Mouse (Mus musculus) ES-E14 (cell line): ENCODE measurements around the gene Acoxl. TPM values are rescaled to one million over a fixed set of nuclear protein-coding genes. Genes with fewer than 3 reads are reported as not detected.

ENCODE experiments used
- DNase-seq: peaks from one replicate; pipeline ENCODE4 v3.0.0-alpha.2; 2013; ENCODE audit warnings: low read depth, low spot score
- H3K27ac ChIP-seq: 2 replicates; pipeline ENCODE4 v1.5.1; 2012; ENCODE audit warnings: low read depth, mild to moderate bottlenecking, low read length, moderate library complexity, mixed read lengths; ENCODE audit not compliant: poor library complexity, insufficient read depth, severe bottlenecking
- H3K36me3 ChIP-seq: 2 replicates; pipeline ENCODE4 v1.6.1; 2012; ENCODE audit warnings: mild to moderate bottlenecking, low read length, moderate library complexity, mixed read lengths; ENCODE audit not compliant: control insufficient read depth, poor library complexity, insufficient read depth, severe bottlenecking
- H3K4me1 ChIP-seq, 2 experiments: fragments of 150-350 bp in 1 of 2; sonication (generic) in 1 of 2; 2 replicates each; pipeline ENCODE4 v1.6.1; 2012; ENCODE audit warnings: low read length in 2 of 2, mild to moderate bottlenecking in 1 of 2, mixed read lengths in 1 of 2; ENCODE audit not compliant: control insufficient read depth in 2 of 2, insufficient read depth in 2 of 2, poor library complexity in 1 of 2
- H3K4me3 ChIP-seq, 2 experiments: fragments of 150-350 bp in 1 of 2; sonication (generic) in 1 of 2; 2 replicates each; pipeline ENCODE4 v1.5.1; 2012; ENCODE audit warnings: low read length in 2 of 2, low read depth in 1 of 2, mild to moderate bottlenecking in 1 of 2, mixed read lengths in 1 of 2; ENCODE audit not compliant: insufficient read depth in 1 of 2, poor library complexity in 1 of 2, severe bottlenecking in 1 of 2
- H3K9ac ChIP-seq: 2 replicates; pipeline ENCODE4 v1.6.1; 2012; ENCODE audit warnings: low read depth, mild to moderate bottlenecking, low read length, mixed read lengths; ENCODE audit not compliant: poor library complexity, insufficient read depth, severe bottlenecking
- H3K9me3 ChIP-seq: fragments of 150-350 bp; sonication (generic); 2 replicates; pipeline ENCODE4 v1.6.1; 2012; ENCODE audit warnings: low read depth, mild to moderate bottlenecking, low read length; ENCODE audit not compliant: control insufficient read depth, insufficient read depth
- CHD2 ChIP-seq: IDR thresholded peaks from 2 replicates; pipeline ENCODE4 v1.6.1; 2014; ENCODE audit warnings: mild to moderate bottlenecking, low read depth, low read length, inconsistent platforms
- HCFC1 ChIP-seq: IDR thresholded peaks from 2 replicates; pipeline ENCODE4 v1.6.1; 2012; ENCODE audit warnings: low read length, inconsistent platforms, borderline replicate concordance; ENCODE audit not compliant: insufficient read depth
- MAFK ChIP-seq: IDR thresholded peaks from 2 replicates; pipeline ENCODE4 v1.6.1; 2014; ENCODE audit warnings: mild to moderate bottlenecking, low read depth, low read length, inconsistent platforms; ENCODE audit not compliant: insufficient read depth
- ZC3H11A ChIP-seq: IDR thresholded peaks from 2 replicates; pipeline ENCODE4 v1.6.1; 2012; ENCODE audit warnings: low read depth, mild to moderate bottlenecking, inconsistent platforms, low read length, borderline replicate concordance
- ZNF384 ChIP-seq: IDR thresholded peaks from 2 replicates; pipeline ENCODE4 v1.6.1; 2012; ENCODE audit warnings: low read depth, low read length, inconsistent platforms
- in situ Hi-C, 2 experiments: fragments of 600-800 bp; cut with MboI; formaldehyde crosslinking; loops; one replicate each; pipeline ENCODE4 v1.15.1; 2025; ENCODE audit warnings: low sequenced_read_pairs in 2 of 2, inconsistent platforms in 1 of 2; ENCODE audit not compliant: unreplicated experiment in 2 of 2
- total RNA-seq: library from RNA; depleted of rRNA; stranded (reverse); fragments of 300-350 nt; gene quantifications from 2 replicates; pipeline ENCODE4 v1.2.3, GENCODE M21; 2012

Acoxl gene
- total RNA-seq, 1 experiment, result 0.98 TPM

- peaks cover 3 to 10% of the 10 kb centered on the region in 2 experiments; a peak in 3 of 4 replicates for H3K4me1 ChIP-seq
- no peak overlapping the region for H3K9ac ChIP-seq
- in situ Hi-C loops, result no loop called here
- no peak for TF ChIP-seq HCFC1
- no peak for TF ChIP-seq CHD2
- no peak for TF ChIP-seq MAFK
- no peak for TF ChIP-seq ZNF384
- no peak for TF ChIP-seq ZC3H11A
- H3K27ac ChIP-seq, result no peak overlapping the region
- H3K4me3 ChIP-seq, result no peak overlapping the region
- no peaks in the 10 kb centered on the region for H3K9me3 ChIP-seq
- H3K36me3 ChIP-seq, result peaks cover 48% of the 10 kb centered on the region
- no peak for DNase-seq
Observed at GRCm38 (mm10) chr2:128131503-128131902, 292.8 kb downstream of the Acoxl start.

DNA sequence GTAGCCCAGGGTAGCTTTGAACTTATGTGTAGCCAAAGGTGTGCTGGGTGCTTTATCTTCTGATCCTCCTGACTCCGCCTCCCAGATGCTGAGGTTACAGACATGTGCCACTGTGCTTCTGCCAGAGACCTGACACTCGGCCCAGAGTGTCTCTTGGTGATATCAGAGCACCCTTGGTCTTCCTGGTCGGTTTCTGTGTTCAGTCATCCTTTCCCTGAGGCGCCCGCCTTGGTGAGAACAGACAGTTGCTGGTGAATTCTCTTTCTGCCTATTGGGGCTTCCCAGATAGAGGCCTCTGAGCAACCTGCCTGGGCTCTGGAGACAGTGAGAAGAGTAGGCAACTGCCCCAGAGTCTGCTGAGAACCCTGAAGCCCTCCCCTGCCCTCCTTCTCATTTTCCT lies 294.0 kb downstream of the Acoxl start:
- in situ Hi-C loops, result no loop called here
- H3K27ac ChIP-seq, result peak overlapping the region; percentile 38; the same call in 1 of the 2 replicates
- H3K36me3 ChIP-seq, result peaks cover 54% of the 10 kb centered on the region
- TF ChIP-seq HCFC1 (no peak), ZC3H11A (no peak), CHD2 (no peak), ZNF384 (no peak), MAFK (no peak)
- H3K9ac ChIP-seq, result no peak overlapping the region
- peak overlapping the region in 1 of 2 experiments; percentile 18; a peak in 1 of 4 replicates for H3K4me3 ChIP-seq
- no peak for DNase-seq
- no peaks in the 10 kb centered on the region for H3K9me3 ChIP-seq
- H3K4me1 ChIP-seq, result peaks cover 3 to 12% of the 10 kb centered on the region in 2 experiments; a peak in 3 of 4 replicates

- in situ Hi-C loops, result no loop called here
- Histone ChIP-seq H3K9me3 (no peaks in the 10 kb centered on the region), H3K36me3 (peaks cover 50% of the 10 kb centered on the region), H3K4me3 (no peak overlapping the region), H3K4me1 (peaks cover 3 to 8% of the 10 kb centered on the region in 2 experiments; a peak in 3 of 4 replicates), H3K9ac (no peak overlapping the region), H3K27ac (peak overlapping the region; percentile 10; the same call in 1 of the 2 replicates)
- DNase-seq, result no peak
- TF ChIP-seq CHD2, result no peak
- no peak for TF ChIP-seq MAFK
- TF ChIP-seq ZNF384, result no peak
- TF ChIP-seq ZC3H11A, result no peak
- no peak for TF ChIP-seq HCFC1
Observed at GRCm38 (mm10) chr2:128133865-128134264, 295.2 kb downstream of the Acoxl start.

GRCm38 (mm10) chr2:128134474-128134873 lies 295.8 kb downstream of the Acoxl start:
- in situ Hi-C loops, result no loop called here
- Histone ChIP-seq H3K9me3 (no peaks in the 10 kb centered on the region), H3K36me3 (peaks cover 49% of the 10 kb centered on the region), H3K4me1 (peaks cover 3 to 8% of the 10 kb centered on the region in 2 experiments; a peak in 3 of 4 replicates), H3K4me3 (no peak overlapping the region), H3K27ac (peak overlapping the region; percentile 10), H3K9ac (peak overlapping the region; percentile 5; the same call in 1 of the 2 replicates)
- TF ChIP-seq HCFC1, result no peak
- no peak for TF ChIP-seq ZNF384
- TF ChIP-seq CHD2, result no peak
- no peak for TF ChIP-seq ZC3H11A
- TF ChIP-seq MAFK, result no peak
- no peak for DNase-seq
